Comparison of ENCODE assay signal across 9 mouse cellular contexts in genomic region chr10:26139100-26140093, GRCm38 (mm10).
DNase-seq lines count a peak whose midpoint lies in the region; ATAC-seq and TF ChIP-seq lines count a peak whose summit lies in the region.
"Had no signal": no experiment of that assay in that cellular context is flagged by ENCODE, and none has a peak within 500 bp of the region (broad histone marks: within the 10 kb centered on the region; RNA-seq: fewer than 3 reads in every experiment).

No protein-coding gene starts in this region.

- no peak for ATAC-seq in heart, postnatal 0 days (ENCODE audit: insufficient read depth, low read depth)
- no peak for ATAC-seq in heart, embryonic 11.5 days (replicated peaks; ENCODE audit: insufficient number of reproducible peaks, low FRiP score, low TSS enrichment)

- 28% methylated on average over 12 of the region's 12 CpGs for WGBS in heart, postnatal 0 days
- WGBS in heart, embryonic 11.5 days (ENCODE audit: insufficient replicate concordance) = 30% methylated on average over 12 of the region's 12 CpGs

- DNase-seq in heart, postnatal 0 days (ENCODE audit: low spot score) = peak; percentile 41
- peak; percentile 72 for DNase-seq in adrenal gland, postnatal 10 days
- peak; percentile 67 for DNase-seq in embryo, embryonic 11 days
- peak; percentile 49 for DNase-seq in heart, postnatal 4 days
- peak; percentile 27 for DNase-seq in layer of hippocampus, adult 9-11 months
- DNase-seq in lung, postnatal 36 days = peak; percentile 61
- DNase-seq in right cerebral cortex, postnatal 14 days = peak; percentile 69

- peak; percentile 85 for TF ChIP-seq CTCF in heart, postnatal 0 days (IDR thresholded peaks at IDR 0.05; ENCODE audit: low read depth)

- TF ChIP-seq EP300 in heart, postnatal 0 days (IDR thresholded peaks at IDR 0.05; ENCODE audit: low read depth) = no peak

- no peak overlapping the region for H3K4me3 ChIP-seq in heart, postnatal 0 days (ENCODE audit: low read depth, low read length)
- no peak overlapping the region for H3K4me3 ChIP-seq in heart, embryonic 11.5 days (ENCODE audit: low read depth, low read length)

- no peak overlapping the region for H3K27ac ChIP-seq in heart, postnatal 0 days (ENCODE audit: low read depth)
- no peak overlapping the region for H3K27ac ChIP-seq in heart, embryonic 11.5 days (ENCODE audit: low read depth, low read length)
- H3K27ac ChIP-seq: macrophage had no signal

- H3K9ac ChIP-seq in heart, postnatal 0 days (replicated peaks; ENCODE audit: low read depth, low read length) = no peak overlapping the region
- no peak overlapping the region for H3K9ac ChIP-seq in heart, embryonic 11.5 days (ENCODE audit: low read depth, low read length)

- H3K9me3 ChIP-seq in heart, postnatal 0 days (replicated peaks; ENCODE audit: control insufficient read depth, low read length) = no peaks in the 10 kb centered on the region
- no peaks in the 10 kb centered on the region for H3K9me3 ChIP-seq in heart, embryonic 11.5 days (replicated peaks; ENCODE audit: control insufficient read depth, low read length)

- H3K4me1 ChIP-seq in heart, postnatal 0 days (ENCODE audit: control insufficient read depth, insufficient read depth) = no peaks in the 10 kb centered on the region
- H3K4me1 ChIP-seq in heart, embryonic 11.5 days (ENCODE audit: control insufficient read depth, insufficient read depth, low read length) = no peaks in the 10 kb centered on the region

- H3K36me3 ChIP-seq in heart, postnatal 0 days (replicated peaks; ENCODE audit: control insufficient read depth, insufficient read depth, low read length) = no peaks in the 10 kb centered on the region
- no peaks in the 10 kb centered on the region for H3K36me3 ChIP-seq in heart, embryonic 11.5 days (ENCODE audit: control insufficient read depth, insufficient read depth, low read length)

- no peak overlapping the region for H3K4me2 ChIP-seq in heart, postnatal 0 days (ENCODE audit: low read depth, low read length)
- H3K4me2 ChIP-seq in heart, embryonic 11.5 days = no peak overlapping the region

- no peaks in the 10 kb centered on the region for H3K27me3 ChIP-seq in heart, postnatal 0 days (ENCODE audit: control insufficient read depth, insufficient read depth, low read length)
- no peaks in the 10 kb centered on the region for H3K27me3 ChIP-seq in heart, embryonic 11.5 days (ENCODE audit: control insufficient read depth, insufficient read depth, low read length)
